Mouse (Mus musculus): ENCODE data around the gene E130114P18Rik.

DNA sequence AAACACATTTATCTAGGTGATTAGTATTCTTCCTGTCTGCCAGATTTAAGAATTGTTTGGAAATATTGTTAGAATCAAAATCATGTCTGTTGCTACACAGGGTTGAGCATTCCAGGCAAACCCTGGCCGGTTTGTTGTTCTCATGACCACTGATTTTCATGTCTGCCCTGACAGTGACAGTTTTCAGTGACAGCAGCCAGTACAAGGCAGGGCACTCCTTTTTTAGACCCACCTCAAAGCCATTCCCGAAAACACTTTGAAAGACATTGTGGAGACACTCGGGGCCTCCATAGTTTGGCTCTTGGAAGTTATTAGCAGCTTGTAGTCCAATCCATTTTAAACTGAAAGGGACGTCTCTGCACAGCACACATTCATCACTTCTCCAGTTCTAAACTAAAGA is 36.1 kb upstream of the E130114P18Rik start:
- TF ChIP-seq CTCF (IDR thresholded peaks at IDR 0.05; ENCODE audit: borderline replicate concordance, insufficient read depth, low read depth, low read length) (no peak), POLR2A (IDR thresholded peaks at IDR 0.05; ENCODE audit: borderline replicate concordance, insufficient read depth, low read length) (no peak)
